Mouse (Mus musculus) small intestine, adult 2 months (tissue): ENCODE measurements at regions not wholly inside any gene's neighbourhood (a gene's known extent, or its start where the extent isn't known, plus 50 kb on each side); places are given as distances from the start of the nearest gene placed in this dataset.

Experiments used
- CTCF ChIP-seq: fragments of 200-500 bp; IDR thresholded peaks from 2 replicates; pipeline ENCODE4 v1.5.1; 2012; ENCODE audit warnings: low read depth, mild to moderate bottlenecking, control low read depth, inconsistent platforms, low read length, moderate library complexity, mixed read lengths; ENCODE audit not compliant: insufficient replicate concordance, insufficient read length; ENCODE audit errors: extremely low read depth
- POLR2A ChIP-seq: fragments of 200-500 bp; IDR thresholded peaks from 2 replicates; pipeline ENCODE4 v1.6.1; 2012; ENCODE audit warnings: low read depth, mild to moderate bottlenecking, control low read depth, inconsistent platforms, low read length, moderate library complexity

DNA sequence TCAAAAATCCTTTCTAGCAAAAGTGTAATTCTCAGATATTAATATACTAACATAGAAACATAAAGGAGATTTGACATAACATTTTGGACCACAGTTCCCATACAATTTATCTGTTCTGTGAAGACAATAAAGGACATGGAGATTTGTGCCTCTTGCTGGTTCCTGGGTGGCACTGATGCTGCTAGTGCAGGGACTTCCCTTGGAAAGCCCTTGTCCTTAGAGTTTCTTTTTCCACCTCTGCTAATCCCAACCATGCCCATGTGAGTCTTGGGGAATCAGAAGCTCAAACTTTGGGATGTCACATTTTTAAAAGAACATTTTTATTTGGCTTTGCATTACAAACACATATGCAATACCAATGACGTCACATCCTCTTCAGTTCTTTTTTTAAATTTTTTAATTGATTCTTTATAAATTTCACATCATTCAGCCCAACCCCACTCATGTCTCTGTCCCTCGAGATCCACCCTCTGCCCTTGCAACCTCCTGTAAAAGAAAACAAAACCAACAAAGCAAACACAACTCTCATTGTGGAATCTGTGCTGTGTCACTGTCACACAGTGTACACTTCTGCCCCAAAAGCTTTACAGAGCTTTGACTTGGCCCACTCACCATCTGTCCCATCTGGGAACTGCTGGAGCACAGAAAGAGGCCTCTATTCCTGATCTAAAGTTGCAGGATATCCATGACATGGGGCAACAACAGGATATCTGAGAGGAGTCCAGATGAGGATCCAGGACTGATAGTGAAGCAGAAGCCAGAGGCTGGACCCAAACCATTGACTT lies 112.2 kb upstream of the Speer4f2 start:
- TF ChIP-seq CTCF (no peak), POLR2A (no peak)
